Mouse (Mus musculus): ENCODE measurements at regions not wholly inside any gene's neighbourhood (a gene's known extent, or its start where the extent isn't known, plus 50 kb on each side); places are given as distances from the start of the nearest gene placed in this dataset.
A peak's percentile ranks its signal among the peaks of the same experiment; 100 is the strongest.

DNA sequence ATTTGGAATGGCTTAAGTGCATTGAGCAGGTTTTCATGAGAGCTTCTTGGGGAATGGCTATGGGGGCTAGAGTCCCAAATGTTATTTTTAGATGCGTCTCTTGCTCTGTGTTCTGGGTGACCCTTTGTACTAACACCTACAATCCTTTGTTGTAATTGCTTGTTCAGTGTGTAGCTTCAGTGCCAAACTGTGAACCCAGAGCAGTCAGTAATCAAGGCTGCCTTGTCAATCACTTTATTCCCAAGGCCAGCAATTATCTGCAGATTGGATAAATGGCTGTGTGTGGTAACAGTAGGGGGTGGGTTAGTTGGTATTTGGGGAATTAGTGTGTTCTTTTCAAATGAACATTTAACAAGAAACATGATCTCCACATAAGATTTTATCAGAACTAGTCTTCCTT is 390.4 kb downstream of the Poteg start:
- no peaks in the 10 kb centered on the region for H3K27me3 ChIP-seq
- no peak overlapping the region for H3K4me3 ChIP-seq
- H3K9me3 ChIP-seq (replicated peaks): no peaks in the 10 kb centered on the region
- no peaks in the 10 kb centered on the region for H3K36me3 ChIP-seq (ENCODE audit: poor library complexity, severe bottlenecking)
- no peak overlapping the region for H3K9ac ChIP-seq
- ATAC-seq: peak; percentile 75
- H3K27ac ChIP-seq: no peak overlapping the region
- WGBS: 6% methylated on average over 1 of the region's 1 CpGs
- peaks cover 8% of the 10 kb centered on the region; the same call in 1 of the 2 replicates for H3K4me1 ChIP-seq
- no peak overlapping the region for H3K4me2 ChIP-seq

DNA sequence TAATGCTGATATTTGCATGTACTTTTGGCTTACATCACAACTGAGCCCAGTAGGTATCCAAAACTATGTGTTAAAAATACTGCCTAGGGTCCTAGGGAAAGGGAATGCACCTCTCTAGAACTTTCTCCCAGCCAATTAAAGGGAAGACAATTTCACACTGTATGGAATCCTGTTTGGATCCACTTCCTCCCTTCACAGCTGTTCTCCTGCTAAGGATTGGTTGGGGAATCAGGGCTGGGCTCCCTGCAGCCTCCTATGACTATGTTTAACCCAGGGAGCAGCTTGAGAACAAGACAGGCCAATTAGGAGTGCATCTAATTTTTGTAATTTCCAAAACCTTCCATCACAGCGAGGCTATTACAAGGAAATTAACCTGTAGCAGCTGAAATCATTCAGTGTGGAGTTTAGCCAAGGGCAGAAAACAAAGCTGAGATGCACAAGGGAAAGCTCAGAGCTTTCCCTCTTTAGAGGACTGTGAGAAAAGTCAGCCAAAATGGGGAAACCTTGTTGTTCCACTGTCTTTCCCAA is 419.1 kb downstream of the Poteg start:
- 54% methylated on average over 1 of the region's 1 CpGs for WGBS
- H3K36me3 ChIP-seq (ENCODE audit: poor library complexity, severe bottlenecking): no peaks in the 10 kb centered on the region

DNA sequence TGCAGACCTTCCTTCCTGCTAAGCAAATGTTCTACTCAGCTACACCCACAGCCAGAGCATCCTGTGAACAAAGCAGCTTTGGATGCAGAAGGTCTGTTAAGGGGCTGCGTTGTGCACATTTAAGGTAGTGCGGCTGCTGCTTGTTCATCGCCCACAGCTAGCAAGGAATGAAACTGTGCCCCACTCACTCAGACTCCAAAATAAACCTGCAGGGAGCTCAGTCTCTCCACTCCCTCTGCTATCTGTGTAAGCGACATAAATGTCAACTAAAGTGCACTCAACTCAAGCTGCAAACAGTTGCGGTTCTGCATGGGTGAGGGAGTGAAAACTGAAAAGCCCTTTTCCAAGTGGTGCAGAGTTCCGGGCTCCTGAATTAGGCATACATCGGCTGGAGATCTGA is 421.1 kb downstream of the Poteg start:
- no peak for ATAC-seq
- WGBS: 93% methylated on average over 7 of the region's 7 CpGs
- Histone ChIP-seq H3K9me3 (replicated peaks) (no peaks in the 10 kb centered on the region), H3K27me3 (no peaks in the 10 kb centered on the region), H3K4me1 (0 out of 2 replicates have a peak, but pooled peaks cover 3% of the 10 kb centered on the region), H3K36me3 (ENCODE audit: poor library complexity, severe bottlenecking) (no peaks in the 10 kb centered on the region), H3K4me3 (no peak overlapping the region), H3K27ac (no peak overlapping the region), H3K9ac (no peak overlapping the region), H3K4me2 (no peak overlapping the region)

More for the DNA sequence above, 419.1 kb downstream of the Poteg start:
- H3K27me3 ChIP-seq: no peaks in the 10 kb centered on the region
- H3K27ac ChIP-seq: no peak overlapping the region
- ATAC-seq: 0 out of 2 replicates have a peak, but pooled peaks have one; percentile 43
- H3K4me2 ChIP-seq: no peak overlapping the region
- H3K4me3 ChIP-seq: no peak overlapping the region
- 0 out of 2 replicates have a peak, but pooled peaks cover 3% of the 10 kb centered on the region for H3K4me1 ChIP-seq
- H3K9me3 ChIP-seq (replicated peaks): no peaks in the 10 kb centered on the region
- H3K9ac ChIP-seq: no peak overlapping the region

DNA sequence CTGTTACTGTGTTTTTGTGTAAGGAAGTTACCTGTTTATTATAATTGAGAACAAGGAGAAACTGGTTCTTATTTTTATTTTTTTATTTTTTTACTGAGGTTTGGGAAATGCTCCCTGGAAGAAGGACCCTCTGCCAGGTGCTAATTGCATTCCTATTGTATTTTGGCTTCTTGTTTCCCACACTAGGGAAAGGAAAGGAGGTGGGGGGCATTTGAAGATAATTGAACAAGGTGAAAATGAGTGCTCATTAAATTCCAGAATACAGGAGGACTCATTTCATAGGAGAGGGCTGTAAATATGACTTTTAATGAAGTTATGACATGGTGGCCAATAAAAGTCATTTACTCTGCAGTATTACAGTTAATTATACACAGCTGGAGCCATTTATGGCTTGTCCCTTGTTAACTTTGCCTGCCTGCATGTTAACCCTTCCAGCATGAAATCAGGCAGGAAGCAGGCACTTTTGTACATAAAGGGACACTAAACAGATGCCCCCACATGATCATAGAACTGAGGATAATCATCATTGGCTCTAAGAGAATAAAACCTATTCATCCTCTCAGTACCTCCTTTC is 430.3 kb downstream of the Poteg start:
- no peak overlapping the region for H3K27ac ChIP-seq
- H3K36me3 ChIP-seq (ENCODE audit: poor library complexity, severe bottlenecking): no peaks in the 10 kb centered on the region
- ATAC-seq: peak; percentile 19; the same call in 1 of the 2 replicates
- H3K9me3 ChIP-seq (replicated peaks): no peaks in the 10 kb centered on the region
- H3K27me3 ChIP-seq: no peaks in the 10 kb centered on the region
- no peak overlapping the region for H3K4me3 ChIP-seq
- no peak overlapping the region for H3K4me2 ChIP-seq
- no peak overlapping the region for H3K9ac ChIP-seq
- H3K4me1 ChIP-seq: 0 out of 2 replicates have a peak, but pooled peaks cover 4% of the 10 kb centered on the region

DNA sequence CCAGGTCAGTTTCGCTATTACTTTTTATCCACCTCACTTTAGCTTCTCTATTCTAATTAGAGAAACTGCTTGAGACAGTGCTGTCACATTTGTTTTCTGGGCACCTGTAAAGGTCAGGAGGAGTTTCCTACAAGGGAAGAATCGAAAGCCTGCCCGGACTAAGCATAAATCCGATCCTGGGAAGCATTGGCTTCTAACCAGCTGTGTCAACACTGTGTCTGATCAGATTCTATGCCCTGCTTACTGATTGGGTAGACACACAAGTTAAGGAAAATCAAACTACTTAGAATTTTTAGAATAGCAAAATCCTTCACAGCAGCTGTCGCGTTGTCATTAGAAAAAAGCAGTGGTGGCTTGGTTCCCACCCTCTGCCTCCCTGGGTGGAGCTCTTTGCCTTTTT is 441.8 kb downstream of the Poteg start:
- H3K4me1 ChIP-seq: no peaks in the 10 kb centered on the region
- WGBS: 90% methylated on average over 6 of the region's 6 CpGs
- H3K27ac ChIP-seq: no peak overlapping the region
- no peak overlapping the region for H3K4me2 ChIP-seq
- ATAC-seq: no peak
- no peak overlapping the region for H3K4me3 ChIP-seq
- H3K36me3 ChIP-seq (ENCODE audit: poor library complexity, severe bottlenecking): no peaks in the 10 kb centered on the region
- H3K9ac ChIP-seq: no peak overlapping the region
- H3K9me3 ChIP-seq (replicated peaks): no peaks in the 10 kb centered on the region
- H3K27me3 ChIP-seq: no peaks in the 10 kb centered on the region

DNA sequence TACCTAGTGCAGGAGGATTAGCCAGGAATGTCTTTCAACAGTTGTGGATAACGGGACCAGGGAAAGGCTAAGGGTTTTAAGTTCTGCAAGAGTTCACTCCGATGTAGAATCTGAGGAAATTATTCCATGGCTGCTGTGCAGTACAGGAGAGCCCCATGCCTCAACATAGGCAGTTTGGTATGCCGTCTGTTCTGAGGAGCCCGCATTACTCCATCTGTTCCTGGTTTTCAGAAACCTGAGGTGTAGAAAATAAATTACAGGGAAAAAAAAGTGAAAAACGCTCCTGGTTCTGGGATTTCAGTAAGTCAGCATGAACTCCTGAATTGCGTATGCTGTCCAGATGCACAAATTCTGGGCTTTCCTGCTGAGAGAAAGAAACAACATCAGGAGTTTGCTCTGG is 446.9 kb downstream of the Poteg start:
- Histone ChIP-seq H3K27ac (no peak overlapping the region), H3K27me3 (no peaks in the 10 kb centered on the region), H3K4me1 (no peaks in the 10 kb centered on the region), H3K4me2 (no peak overlapping the region), H3K9me3 (replicated peaks) (no peaks in the 10 kb centered on the region), H3K36me3 (ENCODE audit: poor library complexity, severe bottlenecking) (no peaks in the 10 kb centered on the region), H3K9ac (no peak overlapping the region), H3K4me3 (no peak overlapping the region)
- WGBS: 72% methylated on average over 6 of the region's 6 CpGs
- no peak for ATAC-seq

DNA sequence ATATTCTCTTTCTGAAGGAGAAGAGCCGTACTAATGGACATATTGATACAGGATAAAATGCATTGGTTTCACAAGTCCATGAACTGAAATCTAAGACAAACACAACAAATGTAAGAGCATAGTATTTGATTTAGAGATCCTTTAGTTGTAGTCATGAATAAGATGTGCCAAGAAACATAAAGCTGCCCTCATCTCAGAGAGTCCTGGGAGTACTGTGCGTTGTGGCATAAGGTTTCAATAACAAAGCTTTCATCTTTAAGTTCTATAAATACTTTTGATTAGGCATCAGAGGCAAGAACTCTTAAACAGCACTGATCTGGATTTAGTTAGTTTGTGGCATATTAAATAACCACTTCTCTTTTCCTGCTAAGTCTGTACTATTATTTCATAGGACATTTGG is 452.6 kb downstream of the Poteg start:
- 84% methylated on average over 2 of the region's 2 CpGs for WGBS
- no peak overlapping the region for H3K4me2 ChIP-seq
- no peak for ATAC-seq

DNA sequence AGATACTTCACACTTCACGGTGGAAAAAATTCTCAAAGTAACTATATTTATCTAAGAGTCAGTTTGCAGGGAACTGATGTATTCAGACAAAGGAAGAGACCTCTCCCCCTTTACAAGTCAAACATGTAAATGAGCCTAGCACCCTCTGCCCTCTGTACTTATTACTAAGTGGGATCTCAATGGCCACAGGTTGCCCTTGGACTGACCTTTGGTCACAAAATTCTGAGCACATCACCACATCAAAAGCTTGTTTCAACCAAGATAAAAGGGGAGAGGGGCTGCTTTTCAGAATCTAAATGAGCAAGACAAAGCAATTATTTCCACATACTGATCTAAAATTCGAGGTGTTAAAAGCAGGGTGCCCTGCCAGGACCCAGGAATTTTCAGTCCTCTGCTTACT is 456.3 kb downstream of the Poteg start:
- Histone ChIP-seq H3K4me1 (no peaks in the 10 kb centered on the region), H3K9me3 (replicated peaks) (no peaks in the 10 kb centered on the region), H3K27ac (no peak overlapping the region), H3K27me3 (no peaks in the 10 kb centered on the region), H3K36me3 (ENCODE audit: poor library complexity, severe bottlenecking) (no peaks in the 10 kb centered on the region), H3K4me3 (no peak overlapping the region), H3K9ac (no peak overlapping the region), H3K4me2 (no peak overlapping the region)
- WGBS: 20% methylated on average over 2 of the region's 2 CpGs
- ATAC-seq: no peak

More for the DNA sequence above, 452.6 kb downstream of the Poteg start:
- Histone ChIP-seq H3K4me1 (no peaks in the 10 kb centered on the region), H3K9me3 (replicated peaks) (no peaks in the 10 kb centered on the region), H3K9ac (no peak overlapping the region), H3K27me3 (no peaks in the 10 kb centered on the region), H3K27ac (no peak overlapping the region), H3K36me3 (ENCODE audit: poor library complexity, severe bottlenecking) (no peaks in the 10 kb centered on the region), H3K4me3 (no peak overlapping the region)

DNA sequence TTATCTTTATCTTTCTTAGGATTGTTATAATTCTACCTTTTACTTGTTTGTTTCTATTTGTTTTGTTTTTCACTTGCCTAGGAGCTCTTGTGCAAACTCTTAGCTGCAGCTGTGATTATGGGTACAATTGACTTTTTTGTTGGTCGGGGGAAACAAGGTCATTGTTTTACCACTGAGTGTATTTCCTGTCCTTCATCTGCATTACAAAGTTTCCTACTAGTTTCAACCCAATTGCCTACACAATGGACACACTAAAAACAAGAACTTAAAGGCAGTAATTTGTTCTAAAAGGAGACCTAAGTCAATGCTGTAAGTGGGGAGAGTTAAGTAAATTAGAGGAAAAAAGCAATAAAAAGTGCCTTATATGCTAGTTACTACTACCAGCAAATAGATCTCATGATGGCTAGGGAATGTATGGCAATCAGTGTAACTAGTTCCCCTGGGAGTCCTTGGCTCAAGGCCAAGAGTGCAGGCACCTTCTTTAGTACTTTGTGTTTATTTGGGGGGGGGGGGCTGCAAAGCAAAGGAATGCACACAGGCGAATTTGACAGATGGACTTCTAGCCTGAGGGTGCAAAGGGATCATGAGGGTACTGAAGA is 462.0 kb downstream of the Poteg start:
- ATAC-seq: no peak
- 66% methylated on average over 2 of the region's 2 CpGs for WGBS
- H3K4me2 ChIP-seq: no peak overlapping the region

DNA sequence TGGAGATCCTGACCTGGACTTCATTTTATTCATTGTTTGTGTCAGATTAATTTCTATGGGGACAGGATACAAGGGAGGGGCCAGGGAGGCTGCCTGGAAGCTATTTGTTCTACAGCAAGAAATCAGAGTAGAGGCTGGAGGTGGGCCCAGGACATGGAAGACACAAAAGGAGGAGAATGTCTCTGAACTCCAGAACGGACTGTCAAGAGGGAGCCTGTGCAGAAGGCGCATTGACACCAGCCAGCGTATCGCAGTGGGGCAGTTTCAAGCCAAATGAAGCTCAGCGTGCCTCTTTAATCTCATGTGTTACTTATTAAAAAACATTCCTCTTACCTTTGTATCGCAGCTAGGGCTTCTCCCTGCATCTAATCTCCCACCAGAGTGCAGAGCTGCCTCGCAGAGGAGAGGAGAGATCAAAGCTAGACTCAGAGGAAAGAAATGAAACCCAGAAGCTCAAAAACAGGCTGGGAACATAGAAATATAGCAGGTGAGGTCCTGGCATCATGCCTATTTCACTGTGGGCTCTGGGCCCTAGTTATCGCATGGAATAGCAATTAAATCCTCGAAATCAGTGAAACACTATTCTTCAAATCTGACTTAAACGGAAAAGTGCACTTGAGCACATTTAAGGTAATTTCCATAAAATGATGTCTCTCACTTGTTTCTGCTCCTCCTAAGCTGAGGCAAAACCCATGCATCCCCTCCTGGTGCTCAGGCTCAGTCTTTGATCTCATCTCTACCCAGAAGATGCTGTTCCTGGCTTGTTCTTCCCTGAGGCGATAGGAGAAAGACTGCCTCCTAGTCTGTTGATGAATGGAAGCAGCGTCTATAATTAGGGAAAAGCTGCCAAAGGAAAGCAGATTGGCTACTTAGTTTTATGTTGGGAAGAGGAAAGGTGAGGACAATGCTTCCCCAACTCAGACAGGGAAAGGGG is 491.4 kb downstream of the Poteg start:
- Histone ChIP-seq H3K27ac (peak overlapping the region; percentile 27; the same call in 1 of the 2 replicates), H3K9ac (no peak overlapping the region)
- ATAC-seq: peak; percentile 68

More for the DNA sequence above, 462.0 kb downstream of the Poteg start:
- Histone ChIP-seq H3K4me3 (no peak overlapping the region), H3K9ac (no peak overlapping the region), H3K36me3 (ENCODE audit: poor library complexity, severe bottlenecking) (no peaks in the 10 kb centered on the region), H3K4me1 (no peaks in the 10 kb centered on the region), H3K9me3 (replicated peaks) (no peaks in the 10 kb centered on the region), H3K27ac (no peak overlapping the region), H3K27me3 (no peaks in the 10 kb centered on the region)

DNA sequence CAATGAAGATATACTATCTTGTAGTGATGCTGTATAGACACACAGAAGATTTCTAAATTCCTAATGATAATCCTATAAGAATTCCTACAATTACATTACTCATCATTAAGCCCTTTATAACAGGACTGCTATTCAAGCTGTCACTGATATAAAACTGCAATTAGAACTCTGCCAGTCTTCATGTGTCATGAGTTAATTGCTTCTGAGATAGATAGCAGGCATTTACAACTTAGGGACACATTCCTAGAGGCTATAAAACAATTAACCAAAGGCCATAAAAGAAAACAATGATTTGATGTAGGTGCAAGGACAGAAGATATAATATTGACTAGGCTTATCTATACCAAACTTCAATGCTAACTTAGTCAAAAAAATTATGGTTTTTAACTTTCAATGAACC is 507.5 kb downstream of the Poteg start:
- Histone ChIP-seq H3K36me3 (ENCODE audit: poor library complexity, severe bottlenecking) (no peaks in the 10 kb centered on the region), H3K4me1 (no peaks in the 10 kb centered on the region), H3K9me3 (replicated peaks) (no peaks in the 10 kb centered on the region), H3K27ac (no peak overlapping the region), H3K4me3 (no peak overlapping the region), H3K4me2 (no peak overlapping the region), H3K27me3 (no peaks in the 10 kb centered on the region), H3K9ac (no peak overlapping the region)
- ATAC-seq: no peak

More for the DNA sequence above, 491.4 kb downstream of the Poteg start:
- WGBS: 35% methylated on average over 12 of the region's 12 CpGs
- Histone ChIP-seq H3K4me1 (peaks cover 12% of the 10 kb centered on the region), H3K36me3 (ENCODE audit: poor library complexity, severe bottlenecking) (no peaks in the 10 kb centered on the region), H3K4me2 (peak overlapping the region; percentile 17; the same call in 1 of the 2 replicates), H3K4me3 (no peak overlapping the region), H3K27me3 (no peaks in the 10 kb centered on the region), H3K9me3 (replicated peaks) (no peaks in the 10 kb centered on the region)

DNA sequence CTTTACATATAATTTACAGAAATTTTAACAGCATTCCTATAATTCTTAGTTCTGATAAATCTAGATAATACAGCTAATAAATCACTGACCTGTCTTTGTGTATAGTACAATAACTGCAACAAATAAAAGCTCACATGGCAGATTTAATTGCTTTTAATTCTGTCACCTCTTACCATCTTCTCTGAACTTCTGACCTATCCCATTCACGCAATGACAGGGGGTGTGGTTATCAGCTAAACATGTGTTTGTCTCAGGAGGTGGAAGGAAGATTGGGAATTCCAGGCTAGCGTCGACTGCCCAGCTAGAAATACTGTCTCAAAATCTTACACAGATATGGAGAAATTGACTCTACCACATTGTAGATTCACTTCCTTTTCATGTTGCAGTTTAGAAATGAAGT is 533.5 kb downstream of the Poteg start:
- H3K4me1 ChIP-seq: no peaks in the 10 kb centered on the region
- no peak for ATAC-seq
- WGBS: 13% methylated on average over 3 of the region's 3 CpGs
- H3K27me3 ChIP-seq: no peaks in the 10 kb centered on the region
- no peak overlapping the region for H3K9ac ChIP-seq
- H3K27ac ChIP-seq: no peak overlapping the region
- no peaks in the 10 kb centered on the region for H3K36me3 ChIP-seq (ENCODE audit: poor library complexity, severe bottlenecking)
- no peaks in the 10 kb centered on the region for H3K9me3 ChIP-seq (replicated peaks)
- H3K4me3 ChIP-seq: no peak overlapping the region
- no peak overlapping the region for H3K4me2 ChIP-seq

Data from forebrain, embryonic 13.5 days (tissue).